Mouse (Mus musculus) gastrocnemius, adult 18-20 months (tissue): Measurements from ENCODE around the gene Syt14. TPM values are rescaled to one million over a fixed set of nuclear protein-coding genes. Genes with fewer than 3 reads are reported as not detected.

Experiments used
- DNase-seq: peaks from one replicate; pipeline ENCODE4 v3.0.0; 2021; ENCODE audit warnings: low spot score
- total RNA-seq, 2 experiments: library from RNA; stranded (reverse); gene quantifications; 2 replicates each; pipeline ENCODE4 v1.2.3; 2021

Syt14 gene
- total RNA-seq, 2 experiments from 2014 or later, result 0.16 to 0.24 TPM

- no peak for DNase-seq
Observed at GRCm38 (mm10) chr1:192869761-192870160, 165.8 kb downstream of the Syt14 start.

GRCm38 (mm10) chr1:192864440-192864839 is 171.1 kb downstream of the Syt14 start:
- no peak for DNase-seq

- DNase-seq, result no peak
Observed at GRCm38 (mm10) chr1:192861305-192861960, 174.1 kb downstream of the Syt14 start.

- DNase-seq, result no peak
Observed at GRCm38 (mm10) chr1:192860273-192860672, 175.3 kb downstream of the Syt14 start.

GRCm38 (mm10) chr1:192857582-192857981 is 178.0 kb downstream of the Syt14 start:
- DNase-seq, result no peak

GRCm38 (mm10) chr1:192856931-192857330 is 178.6 kb downstream of the Syt14 start:
- DNase-seq, result no peak

- no peak for DNase-seq
Observed at GRCm38 (mm10) chr1:192856411-192856810, 179.2 kb downstream of the Syt14 start.

- peak; percentile 68 for DNase-seq
Observed at GRCm38 (mm10) chr1:192855474-192856230, 179.9 kb downstream of the Syt14 start, which contains the start of gene Sertad4. Sertad4 (minus strand) TSS chr1:192855756.

- peak; percentile 59 for DNase-seq
Observed at GRCm38 (mm10) chr1:192854819-192855271, 180.7 kb downstream of the Syt14 start.

- DNase-seq, result no peak
Observed at GRCm38 (mm10) chr1:192853988-192854818, 181.4 kb downstream of the Syt14 start.

GRCm38 (mm10) chr1:192853429-192853828 is 182.1 kb downstream of the Syt14 start:
- no peak for DNase-seq

- DNase-seq, result no peak
Observed at GRCm38 (mm10) chr1:192852047-192852446, 183.5 kb downstream of the Syt14 start.

GRCm38 (mm10) chr1:192851640-192852039 is 183.9 kb downstream of the Syt14 start:
- DNase-seq, result peak; percentile 47

- DNase-seq, result no peak
Observed at GRCm38 (mm10) chr1:192851126-192851525, 184.4 kb downstream of the Syt14 start.

- no peak for DNase-seq
Observed at GRCm38 (mm10) chr1:192849616-192850015, 186.0 kb downstream of the Syt14 start.

GRCm38 (mm10) chr1:192847254-192847653 is 188.3 kb downstream of the Syt14 start:
- DNase-seq, result no peak

Other genes with a start within 250 kb of the Syt14 start
- gene Sertad4, start 180.0 kb downstream of the Syt14 start, total RNA-seq, result 1 to 10 TPM in 1 of 2 experiments, under 1 TPM in 1; 0.66 to 2.6 TPM
- 1 to 10 TPM; 6.5 to 6.7 TPM for gene Diexf, start 94.5 kb upstream of the Syt14 start, total RNA-seq
- gene Irf6, start 117.3 kb upstream of the Syt14 start, total RNA-seq, result under 1 TPM; 0.53 to 0.88 TPM
- gene A130010J15Rik, start 132.3 kb upstream of the Syt14 start, total RNA-seq, result 1 to 10 TPM; 2.9 to 3.9 TPM
- gene Traf3ip3, start 165.9 kb upstream of the Syt14 start, total RNA-seq, result 1 to 10 TPM in 1 of 2 experiments, under 1 TPM in 1; 0.55 to 1.9 TPM
- gene Lamb3, start 171.9 kb upstream of the Syt14 start, total RNA-seq, result 1 to 10 TPM; 2.4 to 3.2 TPM
- 1 to 10 TPM; 5.3 to 9.5 TPM for gene Hsd11b1, start 228.3 kb upstream of the Syt14 start, total RNA-seq
- gene G0s2, start 237.4 kb upstream of the Syt14 start, total RNA-seq, result 10 to 100 TPM; 10.7 to 19.6 TPM